Mouse (Mus musculus) CD4-positive, CD25-positive, alpha-beta regulatory T cell, adult 4 months (primary cell): Measurements from ENCODE around the gene Gulp1. TPM values are rescaled to one million over a fixed set of nuclear protein-coding genes. Genes with fewer than 3 reads are reported as not detected.

Experiments used
- ATAC-seq: one replicate; pipeline ENCODE4 v1.8.0; 2017
- polyA plus RNA-seq, 2 experiments: library from polyadenylated mRNA; unstranded; fragments of 100-300 nt; shearing (Covaris generic); gene quantifications; one replicate each; pipeline ENCODE4 v1.2.1; 2017

The Gulp1 gene
- polyA plus RNA-seq, 2 experiments from 2014 or later, result not detected

DNA sequence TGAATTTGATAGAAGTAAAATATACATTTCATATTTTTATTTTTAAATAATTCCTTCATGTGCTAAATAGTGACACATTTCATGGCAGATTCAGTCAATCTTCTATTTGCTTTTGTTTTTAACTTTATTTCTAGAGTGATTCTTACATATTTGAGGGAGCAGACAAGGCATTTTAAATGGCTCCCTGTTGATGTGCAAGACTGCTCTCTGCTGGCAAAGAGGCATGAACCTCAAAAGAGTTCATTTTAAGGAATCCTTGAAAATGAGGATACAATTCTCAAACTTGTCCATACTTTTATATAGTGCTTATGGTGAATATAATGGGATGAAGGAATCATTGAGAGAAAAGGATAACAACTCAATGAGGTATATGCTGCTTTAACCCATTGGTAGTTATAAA, 189.9 kb downstream of the Gulp1 start:
- no peak for ATAC-seq

GRCm38 (mm10) chr1:44745711-44746110, 194.4 kb downstream of the Gulp1 start:
- ATAC-seq, result no peak

GRCm38 (mm10) chr1:44750731-44751730, 199.7 kb downstream of the Gulp1 start:
- no peak for ATAC-seq

GRCm38 (mm10) chr1:44778251-44778650, 226.9 kb downstream of the Gulp1 start:
- ATAC-seq, result no peak

DNA sequence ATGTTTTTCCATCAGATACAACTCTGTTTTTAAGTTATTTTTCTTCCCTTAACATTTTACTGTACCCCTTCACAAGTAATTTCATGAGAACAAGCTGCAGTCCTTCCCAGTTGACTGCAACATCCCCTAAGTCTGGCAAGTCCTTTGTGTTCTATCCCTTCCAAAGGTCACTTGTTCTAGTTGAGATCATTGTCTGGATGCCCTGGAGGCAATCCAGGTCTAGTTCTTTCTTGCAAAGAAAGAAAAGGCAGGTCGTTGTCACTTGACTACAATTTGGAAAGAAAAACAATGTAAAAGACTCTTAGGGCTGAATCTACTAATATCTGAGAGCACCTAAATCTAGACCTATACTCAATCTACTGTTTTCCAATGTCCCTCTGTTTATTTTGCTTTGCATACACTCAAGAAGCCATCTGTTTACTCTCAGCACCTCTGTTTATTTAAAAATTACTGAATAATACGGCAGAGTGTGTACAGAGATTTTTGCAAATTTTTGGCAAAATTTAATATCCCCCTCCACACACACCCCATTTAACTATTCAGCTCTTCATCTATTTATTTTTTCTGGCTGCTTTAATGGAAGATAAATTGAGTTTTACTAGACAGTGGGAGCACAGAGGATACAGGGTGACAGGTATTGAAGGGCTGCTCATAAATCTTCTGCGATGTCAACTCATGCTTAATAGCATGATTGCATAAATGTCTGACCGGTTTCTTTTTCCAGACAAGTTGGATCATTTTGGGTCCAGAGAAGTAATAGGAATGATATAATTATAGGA, 252.5 kb downstream of the Gulp1 start:
- ATAC-seq, result no peak

DNA sequence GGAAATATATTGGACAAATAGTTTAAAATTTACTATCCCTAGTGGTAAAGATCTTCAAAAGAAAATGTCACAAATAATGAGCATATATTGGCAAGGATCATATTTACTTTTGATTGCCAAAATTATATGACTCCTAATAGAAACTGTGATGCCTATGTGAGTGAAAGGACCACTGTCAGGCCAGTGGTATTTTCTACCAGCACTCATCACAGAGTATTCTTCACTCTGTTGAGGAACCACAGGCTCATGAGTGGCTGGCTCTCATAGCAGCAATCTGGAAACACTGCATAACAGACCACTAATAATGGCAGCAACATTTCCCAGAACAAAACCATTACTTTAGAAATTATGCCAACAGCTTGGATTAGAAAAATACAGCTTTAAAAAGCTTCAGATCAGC, 255.1 kb downstream of the Gulp1 start:
- ATAC-seq, result no peak

GRCm38 (mm10) chr1:44810336-44810735, 259.0 kb downstream of the Gulp1 start:
- ATAC-seq, result no peak

DNA sequence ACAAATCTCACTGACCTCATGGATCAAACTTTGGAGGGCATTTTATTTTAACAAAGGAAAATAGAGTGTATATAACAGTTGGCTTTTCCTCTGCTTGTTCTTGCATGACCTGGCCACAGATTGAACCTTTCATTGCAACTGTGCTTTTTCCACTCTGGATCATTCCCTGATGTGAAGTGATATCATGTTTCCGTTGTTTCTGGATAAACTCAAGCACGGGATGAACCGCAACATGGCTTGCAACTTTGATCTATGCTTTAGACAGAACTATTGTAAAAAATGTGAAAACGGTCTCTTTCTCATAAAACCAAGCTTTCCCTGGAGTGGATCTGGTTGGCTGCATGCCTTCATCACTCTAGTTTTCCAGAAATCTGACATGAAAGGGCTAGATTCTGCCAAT, 282.6 kb downstream of the Gulp1 start:
- ATAC-seq, result no peak
